Mouse (Mus musculus): ENCODE results near the gene Gm20696.

DNA sequence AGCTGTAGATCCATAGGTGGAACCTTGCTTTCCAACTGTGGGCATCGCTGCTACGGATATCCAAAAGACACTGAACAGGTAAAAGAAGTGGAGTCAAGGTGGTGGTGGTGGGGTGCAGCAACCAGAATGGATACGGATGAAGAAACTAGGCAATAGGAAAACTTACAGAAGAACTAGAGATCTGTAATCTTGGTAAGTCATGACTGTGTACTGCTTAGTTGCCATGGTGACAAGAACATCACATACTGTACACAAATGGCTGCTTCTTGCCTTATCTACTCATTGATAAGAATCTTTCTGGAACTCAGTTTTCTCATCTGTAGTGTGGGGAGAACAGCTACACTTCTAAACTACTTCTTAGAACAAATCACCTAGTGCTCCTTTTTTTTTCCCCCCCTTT lies 446.1 kb downstream of the Gm20696 start:
- TF ChIP-seq CTCF (IDR thresholded peaks at IDR 0.05; ENCODE audit: low read depth, low read length) (no peak), TAL1 (conservative IDR thresholded peaks at IDR 0.05; ENCODE audit: low read depth, low read length) (no peak)

Data from G1E (cell line).